ENCODE assay signal across 31 mouse cellular contexts in genomic region chr5:28382289-28382688, GRCm38 (mm10).
DNase-seq lines count a peak whose midpoint lies in the region; ATAC-seq lines count a peak whose summit lies in the region.
"Had no signal": no experiment of that assay in that cellular context is flagged by ENCODE, and none has a peak within 500 bp of the region (broad histone marks: within the 10 kb centered on the region; RNA-seq: fewer than 3 reads in every experiment).

No protein-coding gene starts in this region.

- peaks cover 12% of the 10 kb centered on the region for H3K36me3 ChIP-seq in midbrain, embryonic 11.5 days (ENCODE audit: control insufficient read depth, insufficient read depth, low read length)

- no peaks in the 10 kb centered on the region for H3K27me3 ChIP-seq in midbrain, embryonic 11.5 days (ENCODE audit: control insufficient read depth, insufficient read depth, low read length)
- H3K27me3 ChIP-seq: CH12.LX; embryonic facial prominence, embryonic 13.5 days; heart, embryonic 12.5 days; heart, embryonic 15.5 days; hindbrain, embryonic 13.5 days; Patski had no signal

- no peaks in the 10 kb centered on the region for H3K9me3 ChIP-seq in midbrain, embryonic 11.5 days (ENCODE audit: control insufficient read depth, low read length)
- H3K9me3 ChIP-seq: embryonic facial prominence, embryonic 10.5 days; embryonic facial prominence, embryonic 13.5 days; G1E; heart, embryonic 12.5 days; heart, embryonic 15.5 days; hindbrain, embryonic 10.5 days; hindbrain, embryonic 13.5 days had no signal

- H3K4me3 ChIP-seq in midbrain, embryonic 11.5 days (ENCODE audit: low read depth, low read length), result no peak overlapping the region
- H3K4me3 ChIP-seq: embryonic facial prominence, embryonic 10.5 days; embryonic facial prominence, embryonic 13.5 days; erythroblast, embryonic 14.5 days; heart, embryonic 12.5 days; heart, embryonic 15.5 days; hindbrain, embryonic 10.5 days; hindbrain, embryonic 13.5 days had no signal

- H3K4me2 ChIP-seq in midbrain, embryonic 11.5 days, result no peak overlapping the region
- H3K4me2 ChIP-seq: embryonic facial prominence, embryonic 13.5 days; heart, embryonic 12.5 days; heart, embryonic 15.5 days; hindbrain, embryonic 13.5 days had no signal

- no peak overlapping the region for H3K9ac ChIP-seq in midbrain, embryonic 11.5 days (ENCODE audit: low read length)
- H3K9ac ChIP-seq: embryonic facial prominence, embryonic 13.5 days; forebrain, postnatal 0 days; heart, embryonic 12.5 days; heart, embryonic 15.5 days; hindbrain, embryonic 13.5 days had no signal

- no peak overlapping the region for H3K27ac ChIP-seq in midbrain, embryonic 11.5 days (ENCODE audit: low read depth, low read length)
- H3K27ac ChIP-seq: embryonic facial prominence, embryonic 10.5 days; embryonic facial prominence, embryonic 13.5 days; heart, embryonic 15.5 days; hindbrain, embryonic 10.5 days; hindbrain, embryonic 13.5 days had no signal

- WGBS in midbrain, embryonic 11.5 days, result 86% methylated on average over 1 of the region's 1 CpGs

- ATAC-seq in neutrophil, adult 5-6 weeks (ENCODE audit: extremely low read depth, insufficient number of reproducible peaks, low FRiP score, poor library complexity, severe bottlenecking), result 0 out of 2 replicates have a peak, but pooled peaks have one; percentile 30
- no peak for ATAC-seq in midbrain, embryonic 11.5 days (ENCODE audit: low FRiP score)
- ATAC-seq: forebrain, embryonic 14.5 days; forebrain, postnatal 0 days; hindbrain, embryonic 16.5 days; intestine, postnatal 0 days; Patski had no signal

- DNase-seq in CD4-positive helper T cell, adult 2 months (ENCODE audit: low read depth, low spot score), result peak; percentile 79
- peak; percentile 9 to 63 for DNase-seq in CD8-positive naive resting alpha-beta T cell, adult 2 months (ENCODE audit: low read depth in 2 of 2, low spot score in 2 of 2)
- DNase-seq in induced T-regulatory cell, adult 2 months (ENCODE audit: low read depth), result peak; percentile 62
- DNase-seq in midbrain, embryonic 11.5 days (ENCODE audit: low spot score, missing footprints), result no peak
- no peak for DNase-seq in adrenal gland, postnatal 25 days
- no peak for DNase-seq in frontal cortex, postnatal 36 days (ENCODE audit: low spot score in 2 of 2)
- DNase-seq: adrenal gland, adult 8-10 months; adrenal gland, postnatal 36 days; cerebellum, adult 18-20 months; cerebellum, adult 9-11 months; cerebellum, postnatal 25 days; embryo, embryonic 11 days; forebrain, postnatal 0 days; gastrocnemius, postnatal 25 days; heart, adult 18-20 months; heart, postnatal 10 days; heart, postnatal 36 days had no signal

- H3K4me1 ChIP-seq in midbrain, embryonic 11.5 days (ENCODE audit: control insufficient read depth, insufficient read depth, low read length), result no peaks in the 10 kb centered on the region
- H3K4me1 ChIP-seq: embryonic facial prominence, embryonic 10.5 days; embryonic facial prominence, embryonic 13.5 days; hindbrain, embryonic 10.5 days; hindbrain, embryonic 13.5 days had no signal

Comparison
In these comparisons a context has a peak if more than half of its experiments do, and no peak if none do; other contexts are left out.
1. DNase-seq: peak in CD4-positive helper T cell, adult 2 months (single experiment), CD8-positive naive resting alpha-beta T cell, adult 2 months (2 of 2) and induced T-regulatory cell, adult 2 months (single experiment); none in midbrain, embryonic 11.5 days (single experiment), adrenal gland, postnatal 25 days (single experiment) and frontal cortex, postnatal 36 days (0 of 2).